Mouse (Mus musculus) brain, embryonic 14.5 days (tissue): ENCODE results near the gene Sh3rf1.

Experiments
- CTCF ChIP-seq: fragments of 200-500 bp; IDR thresholded peaks from 2 replicates; pipeline ENCODE4 v1.5.1; 2012; ENCODE audit warnings: inconsistent platforms, mild to moderate bottlenecking, moderate library complexity, borderline replicate concordance; ENCODE audit not compliant: insufficient read depth, insufficient read length; ENCODE audit errors: extremely low read depth
- POLR2A ChIP-seq: fragments of 200-500 bp; IDR thresholded peaks from 2 replicates; pipeline ENCODE4 v1.6.1; 2012; ENCODE audit warnings: mild to moderate bottlenecking, inconsistent platforms, borderline replicate concordance; ENCODE audit not compliant: poor library complexity, insufficient read depth, insufficient read length, severe bottlenecking; ENCODE audit errors: extremely low read depth

DNA sequence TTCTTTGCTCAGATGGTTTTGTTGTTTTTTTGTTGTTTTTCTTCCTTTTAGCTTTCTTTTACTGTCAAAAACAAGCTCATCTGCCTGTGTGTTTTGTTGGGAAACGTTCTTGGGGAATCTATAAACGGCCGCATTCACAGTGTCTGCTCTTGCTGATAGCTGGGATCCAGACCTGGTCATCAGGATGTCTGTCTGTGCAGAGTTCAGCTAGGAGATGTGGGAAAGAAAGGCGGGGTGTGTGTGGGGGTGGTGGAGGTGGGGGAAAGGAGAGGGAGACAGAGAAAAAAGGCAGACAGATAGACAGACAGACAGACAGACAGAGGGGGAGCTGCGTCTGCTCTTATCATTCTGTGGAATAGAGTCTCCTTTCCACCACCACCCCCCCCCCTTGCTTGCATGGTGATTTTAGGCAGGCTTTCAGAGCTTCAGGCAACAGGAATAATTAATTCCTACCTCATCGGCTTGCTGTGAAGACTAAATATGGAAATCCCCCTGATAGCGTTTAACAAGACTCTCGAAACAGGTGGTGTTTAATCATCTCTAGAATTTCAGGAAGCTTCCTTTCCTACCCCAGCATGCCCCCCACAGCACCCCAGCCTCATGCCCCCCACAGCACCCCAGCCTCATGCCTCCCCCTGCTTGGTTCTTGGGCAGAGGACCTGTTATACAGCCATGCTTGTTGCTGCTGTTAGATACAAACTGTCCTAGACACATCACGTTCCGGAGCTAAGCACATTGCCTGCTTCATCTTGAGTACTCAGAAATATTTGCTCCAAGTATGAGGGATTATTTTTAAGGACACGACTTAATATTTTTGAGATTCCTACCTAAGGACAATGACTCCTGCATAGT is 155.4 kb downstream of the Sh3rf1 start:
- TF ChIP-seq POLR2A (no peak), CTCF (no peak)
